Mouse (Mus musculus): Measurements from ENCODE around the gene Zfp775.

Zfp775 gene

DNA sequence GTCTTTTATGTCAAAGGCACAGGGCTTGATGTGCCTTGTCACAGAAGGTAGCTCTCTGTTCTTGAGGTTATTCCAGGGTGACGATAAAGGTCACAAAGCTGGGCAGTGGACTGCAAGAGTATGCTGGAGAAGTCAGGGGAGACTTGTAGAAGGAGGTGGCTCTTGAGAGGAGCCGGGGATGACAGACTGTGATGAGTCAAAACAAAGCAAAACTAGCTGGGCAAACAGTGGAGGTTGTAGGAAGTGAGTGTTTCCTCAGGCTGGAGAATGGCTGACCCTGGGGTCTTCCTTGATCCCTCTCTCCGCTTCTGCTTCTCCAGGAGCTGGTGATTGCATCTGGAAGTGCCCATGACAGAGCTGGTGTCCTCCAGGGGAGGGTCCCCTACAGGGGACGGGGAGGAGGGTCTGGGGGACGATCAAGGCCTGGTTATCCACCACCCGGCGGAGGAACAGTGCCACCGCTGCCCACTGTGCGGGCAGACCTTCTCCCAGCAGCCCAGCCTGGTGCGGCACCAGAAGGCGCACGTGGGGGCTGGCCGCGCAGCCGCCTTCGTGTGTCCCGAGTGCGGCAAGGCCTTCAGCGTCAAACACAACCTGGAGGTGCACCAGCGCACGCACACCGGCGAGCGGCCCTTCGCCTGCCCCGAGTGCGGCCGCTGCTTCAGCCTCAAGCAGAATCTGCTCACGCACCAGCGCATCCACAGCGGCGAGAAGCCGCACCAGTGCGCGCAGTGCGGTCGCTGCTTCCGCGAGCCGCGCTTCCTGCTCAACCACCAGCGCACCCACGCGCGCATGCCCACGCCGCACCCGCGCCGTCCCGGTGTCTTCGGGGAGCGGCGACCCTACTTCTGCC is 27.2 kb downstream of the Zfp775 start:
- peak; percentile 58 for DNase-seq (ENCODE audit: low spot score)

DNA sequence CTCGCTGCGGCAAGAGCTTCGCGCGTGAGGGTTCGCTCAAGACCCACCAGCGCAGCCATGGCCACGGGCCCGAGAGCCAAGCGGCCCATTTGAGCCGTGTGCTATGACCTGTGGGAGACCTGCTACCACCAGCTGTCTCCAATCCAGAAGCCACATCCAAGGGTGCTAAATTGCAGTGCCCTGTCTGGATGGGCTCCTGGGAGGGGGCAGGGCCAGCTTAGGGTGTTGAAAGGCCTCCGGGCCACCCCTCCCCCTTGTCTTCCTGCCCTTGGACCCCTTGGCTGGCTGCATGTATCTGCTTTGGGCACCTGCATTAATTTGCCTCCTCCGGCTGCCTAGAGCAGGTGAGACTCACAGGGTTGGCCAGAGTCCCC is 27.8 kb downstream of the Zfp775 start:
- DNase-seq (ENCODE audit: low spot score), result no peak

DNA sequence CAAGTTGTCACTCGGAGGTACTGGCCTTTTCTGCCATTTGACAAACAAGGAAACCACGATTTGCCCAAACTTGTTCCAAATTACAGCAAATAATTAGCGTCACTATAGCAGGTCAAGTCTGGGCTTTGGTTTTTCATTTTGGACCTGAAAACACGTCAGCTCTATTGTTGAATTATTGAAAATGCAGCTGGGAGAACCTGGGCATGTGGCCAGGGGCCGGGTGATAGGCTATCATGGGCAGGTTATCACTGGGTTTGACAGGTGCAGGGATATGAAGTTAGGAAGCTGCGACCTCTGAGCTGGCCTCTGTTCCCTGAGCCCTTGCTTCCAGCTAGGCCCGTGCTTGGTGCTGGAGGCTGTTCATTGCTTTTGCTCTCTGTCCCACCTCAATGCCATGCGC is 29.0 kb downstream of the Zfp775 start:
- no peak for DNase-seq (ENCODE audit: low spot score)

DNA sequence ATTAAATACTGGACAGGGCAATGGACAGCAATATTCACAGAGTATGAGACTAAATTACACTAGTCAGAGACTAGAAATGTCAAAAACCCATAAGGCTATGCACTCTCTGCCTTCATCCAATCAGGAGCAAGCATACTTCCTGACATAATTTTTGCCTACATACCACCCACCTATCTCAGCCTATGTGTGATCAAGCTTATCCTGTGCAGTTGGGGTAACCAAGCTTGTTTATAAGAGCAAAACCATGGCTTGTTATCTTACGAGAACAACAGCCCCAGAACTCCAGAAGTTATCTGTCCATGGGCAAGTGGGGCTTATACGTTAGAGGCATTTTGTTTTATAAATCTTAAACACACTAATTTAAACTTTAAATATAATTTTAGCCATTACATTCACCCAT is 33.2 kb downstream of the Zfp775 start:
- DNase-seq (ENCODE audit: low spot score), result no peak

DNA sequence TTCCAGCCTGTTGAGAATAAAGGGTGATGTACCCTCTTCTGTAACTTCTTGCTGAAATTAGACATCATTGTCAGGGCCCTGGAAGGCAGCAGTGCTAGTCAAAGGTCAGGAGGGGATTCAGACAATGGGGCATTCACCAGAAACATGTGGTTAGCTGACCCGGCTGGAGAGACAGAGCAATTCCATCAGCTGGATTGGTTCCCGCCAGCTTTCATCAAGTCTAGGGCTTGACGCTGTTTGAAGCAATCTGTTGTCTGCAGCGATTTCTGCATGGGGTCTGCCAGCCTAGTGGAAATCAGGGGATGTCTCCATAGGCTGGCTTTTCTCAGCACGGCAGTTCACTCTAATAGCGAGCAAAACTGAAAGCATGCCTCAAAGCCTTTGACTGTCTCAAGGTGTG is 34.7 kb downstream of the Zfp775 start:
- DNase-seq (ENCODE audit: low spot score), result no peak

DNA sequence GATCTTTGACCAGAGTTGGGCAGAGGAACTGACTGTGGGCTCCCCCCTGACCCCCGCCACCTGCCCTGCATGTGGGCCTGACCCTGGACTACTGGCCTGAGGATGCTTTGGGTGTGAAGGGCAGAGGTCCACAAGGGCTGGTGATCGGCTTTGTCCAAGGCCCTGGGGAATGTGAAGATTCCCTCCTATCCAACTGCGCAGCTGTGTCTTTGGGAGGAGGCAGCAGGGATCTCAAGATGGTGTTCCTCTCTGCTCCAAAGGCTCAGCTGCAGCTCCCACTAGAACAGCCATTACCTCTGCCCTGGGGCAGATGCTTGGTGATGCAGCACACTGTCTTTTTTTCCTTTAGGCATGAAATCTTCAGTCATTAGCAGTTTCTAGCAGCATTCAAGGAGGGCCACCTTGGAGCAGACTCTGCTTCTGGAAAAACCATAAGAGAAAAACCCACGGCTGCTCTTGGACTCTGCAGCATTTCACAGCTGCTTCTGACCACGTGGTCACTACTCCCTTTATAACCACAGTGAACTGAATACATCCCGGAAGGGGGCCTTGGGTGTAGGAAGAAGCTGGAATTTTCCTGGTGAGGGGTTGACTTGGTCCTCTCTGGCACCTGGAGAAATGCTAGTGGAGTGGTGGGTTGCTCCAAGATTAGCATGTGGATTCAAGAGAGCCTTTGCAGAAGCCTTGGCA is 36.1 kb downstream of the Zfp775 start:
- DNase-seq (ENCODE audit: low spot score), result no peak

DNA sequence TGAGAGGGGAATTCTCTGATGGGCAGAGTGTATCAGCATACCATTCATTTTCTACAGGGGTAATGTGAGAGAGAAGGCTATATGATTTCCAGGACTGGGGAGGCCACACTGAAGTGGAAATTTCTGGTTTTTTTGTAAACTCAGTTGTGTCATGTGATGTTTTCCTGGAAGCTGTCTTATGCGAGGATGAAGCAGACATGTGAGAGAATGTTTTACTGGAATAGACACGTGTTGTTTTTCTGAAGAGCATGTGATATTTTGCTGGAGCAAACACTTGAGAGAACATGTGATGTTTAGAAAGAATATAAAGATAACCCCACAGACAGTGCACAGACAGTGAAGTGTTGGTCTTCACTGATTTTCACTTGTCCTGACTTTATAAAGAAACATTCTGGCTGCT is 36.7 kb downstream of the Zfp775 start:
- no peak for DNase-seq (ENCODE audit: low spot score)

DNA sequence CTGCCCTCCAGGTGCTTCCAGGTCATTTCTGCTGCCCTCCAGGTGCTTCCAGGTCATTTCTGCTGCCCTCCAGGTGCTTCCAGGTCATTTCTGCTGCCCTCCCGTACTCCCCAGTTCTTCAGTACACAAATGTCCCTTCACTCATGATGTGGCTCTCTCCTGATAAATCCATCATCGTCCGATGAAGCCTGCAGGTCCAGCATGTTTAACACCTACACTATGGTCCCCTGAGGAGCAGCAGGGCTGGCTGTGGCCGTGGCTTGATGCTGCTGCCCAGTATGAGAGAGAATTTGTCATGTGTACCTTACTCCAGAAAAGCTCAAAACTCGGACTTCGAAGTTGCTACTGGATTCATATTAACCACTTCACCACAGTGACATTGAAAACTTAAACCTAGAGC is 39.5 kb downstream of the Zfp775 start:
- no peak for DNase-seq (ENCODE audit: low spot score)

DNA sequence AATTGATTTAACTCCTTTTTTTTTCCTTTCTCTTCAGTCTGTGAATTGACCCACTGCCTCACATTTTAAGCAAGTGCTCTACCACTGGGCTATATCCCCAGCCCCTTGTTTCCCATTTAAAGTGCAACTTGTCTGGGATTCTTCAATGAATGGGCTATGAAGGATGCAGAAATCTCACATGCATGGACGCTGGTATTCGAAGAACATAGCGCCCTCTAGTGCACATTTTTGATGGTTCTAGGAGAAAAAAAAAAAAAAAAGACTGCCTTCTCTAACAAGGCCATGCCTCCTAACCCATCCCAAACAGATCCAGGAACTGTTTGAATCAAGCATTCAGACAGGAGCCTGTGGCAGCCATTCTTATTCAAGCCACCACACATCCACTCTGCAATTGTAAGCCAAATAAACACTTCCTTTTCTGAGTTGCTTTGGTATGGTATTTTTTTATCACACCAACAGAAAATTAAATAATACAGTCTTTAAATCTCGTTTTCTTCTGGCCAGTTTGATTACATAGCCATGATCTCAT is 41.0 kb downstream of the Zfp775 start:
- no peak for DNase-seq (ENCODE audit: low spot score)

DNA sequence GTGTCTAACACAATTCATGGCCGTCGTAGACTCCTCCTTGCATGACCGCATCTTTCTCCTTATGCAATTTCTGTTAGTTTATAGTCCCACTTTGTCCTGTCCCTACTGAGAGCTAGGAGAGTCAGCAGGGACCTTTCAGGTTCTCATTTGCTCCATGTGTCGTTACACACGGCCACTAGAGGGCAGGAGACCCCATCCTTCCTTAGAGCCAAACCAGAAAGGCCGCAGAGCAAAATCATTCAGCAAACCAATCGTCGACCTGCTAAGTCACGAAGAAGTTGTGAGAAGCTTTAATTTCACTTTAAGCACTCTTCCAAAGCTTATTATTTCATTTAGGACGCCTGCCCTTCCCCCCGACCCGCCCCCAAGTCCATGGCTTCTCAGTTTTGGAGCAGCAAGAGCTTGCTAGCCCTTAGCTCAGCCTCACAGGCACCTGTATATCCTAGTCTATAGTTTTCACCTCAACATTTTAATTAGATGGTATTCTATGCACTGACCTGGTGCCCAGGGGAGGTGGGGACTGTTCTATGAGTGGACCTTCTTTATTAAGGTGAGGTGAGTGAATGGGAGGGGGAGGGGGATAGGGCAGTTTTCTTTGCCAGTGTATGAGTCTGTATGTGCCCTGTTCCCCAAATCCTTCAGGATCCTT is 43.9 kb downstream of the Zfp775 start:
- peak; percentile 78 for DNase-seq (ENCODE audit: low spot score)

DNA sequence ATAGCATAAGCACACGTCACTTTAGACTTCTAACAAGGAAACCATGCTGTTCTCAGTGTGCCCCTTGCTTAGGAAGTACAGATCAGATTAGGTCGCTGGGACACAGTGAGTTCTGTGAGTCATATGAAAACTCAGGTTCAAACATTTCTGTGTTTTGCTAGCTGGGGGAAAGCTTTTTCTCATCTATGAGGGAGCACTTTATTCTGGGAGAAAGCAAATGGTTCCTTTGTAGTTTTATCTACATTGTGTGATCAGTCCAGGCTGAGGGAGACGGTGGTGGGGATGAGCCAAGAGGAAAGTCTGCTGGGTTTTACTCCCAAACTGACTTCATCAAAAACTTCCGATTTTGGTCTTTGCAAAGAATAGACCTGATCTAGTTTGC is 44.4 kb downstream of the Zfp775 start:
- DNase-seq (ENCODE audit: low spot score), result no peak

DNA sequence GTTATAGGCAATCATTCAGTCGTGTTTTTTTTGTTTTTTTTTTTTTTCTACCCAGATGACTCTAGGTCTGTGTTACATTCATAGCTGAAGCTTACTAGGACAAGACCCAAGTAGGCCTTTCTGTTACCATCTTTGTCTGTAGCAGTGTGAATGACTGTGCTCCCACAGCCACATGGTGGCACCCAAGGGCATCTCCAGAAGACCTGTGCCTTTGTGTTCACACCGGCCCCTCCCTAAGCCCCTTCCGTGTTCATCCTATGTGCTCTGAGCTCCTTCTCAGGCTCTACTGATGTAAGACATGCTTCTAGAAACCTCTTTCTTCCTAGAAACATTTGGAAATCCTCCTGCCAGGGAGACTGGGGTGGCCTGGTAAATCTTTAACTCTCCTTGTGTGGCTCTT is 45.1 kb downstream of the Zfp775 start, which contains the start of gene Gimap8:
Gene Gimap8, plus strand, starts transcription at position 240 of the 400 bp plus-strand sequence.
- peak; percentile 92 for DNase-seq (ENCODE audit: low spot score)

DNA sequence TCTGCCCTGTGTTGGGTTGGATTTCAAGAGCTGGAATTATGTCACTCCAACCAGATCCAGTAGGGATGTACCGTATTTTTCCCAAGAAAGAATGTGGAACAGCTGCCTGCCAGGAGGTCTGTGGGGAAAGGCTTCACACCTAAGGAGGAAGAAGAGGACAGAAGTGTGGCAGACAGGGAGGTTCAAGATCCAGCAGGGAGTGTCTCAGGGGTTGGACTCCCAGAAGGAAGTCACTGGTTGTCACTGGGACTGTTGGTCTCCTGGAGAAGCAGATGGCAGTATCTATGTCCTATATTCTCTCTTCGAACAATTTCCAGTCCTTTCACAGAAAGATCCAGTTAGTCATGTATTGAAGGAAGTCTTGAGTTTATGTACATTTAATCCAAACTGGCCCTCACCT is 45.7 kb downstream of the Zfp775 start:
- DNase-seq (ENCODE audit: low spot score), result no peak

DNA sequence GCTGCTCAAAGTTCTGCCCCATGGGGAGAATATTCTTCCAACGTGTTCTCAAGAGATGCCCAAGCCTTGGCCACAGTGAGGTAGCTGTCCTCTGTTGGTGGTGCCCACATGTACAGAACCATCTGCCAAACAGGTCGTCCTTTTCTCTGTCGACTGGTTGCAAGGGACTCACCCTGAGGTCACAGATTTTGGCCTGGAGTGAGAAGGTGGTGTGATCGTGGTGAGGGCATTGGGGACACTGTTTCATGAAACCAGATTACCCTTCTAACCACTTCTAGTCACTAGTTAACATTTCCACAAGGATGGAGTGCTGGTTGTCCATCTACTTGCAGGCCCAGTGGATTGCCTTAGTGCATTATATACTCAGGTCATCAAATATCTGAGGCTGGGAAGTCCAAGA is 46.9 kb downstream of the Zfp775 start:
- no peak for DNase-seq (ENCODE audit: low spot score)

DNA sequence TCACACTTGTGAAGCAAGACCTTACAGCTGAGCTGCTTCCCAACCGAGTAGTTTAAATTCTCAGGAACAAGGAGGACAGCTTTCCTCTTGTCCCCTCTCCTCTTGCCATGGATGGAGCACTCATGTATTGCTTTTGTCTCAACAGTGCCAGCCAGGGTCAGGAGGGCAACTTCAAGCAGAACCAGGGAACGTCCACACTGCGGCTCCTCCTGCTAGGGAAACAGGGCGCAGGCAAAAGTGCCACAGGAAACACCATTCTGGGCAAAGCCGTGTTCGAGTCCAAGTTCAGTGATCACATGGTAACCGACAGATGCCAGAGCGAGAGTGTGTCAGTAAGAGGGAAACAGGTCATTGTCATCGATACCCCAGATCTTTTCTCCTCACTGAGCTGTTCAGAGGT is 48.2 kb downstream of the Zfp775 start:
- DNase-seq (ENCODE audit: low spot score), result no peak

DNA sequence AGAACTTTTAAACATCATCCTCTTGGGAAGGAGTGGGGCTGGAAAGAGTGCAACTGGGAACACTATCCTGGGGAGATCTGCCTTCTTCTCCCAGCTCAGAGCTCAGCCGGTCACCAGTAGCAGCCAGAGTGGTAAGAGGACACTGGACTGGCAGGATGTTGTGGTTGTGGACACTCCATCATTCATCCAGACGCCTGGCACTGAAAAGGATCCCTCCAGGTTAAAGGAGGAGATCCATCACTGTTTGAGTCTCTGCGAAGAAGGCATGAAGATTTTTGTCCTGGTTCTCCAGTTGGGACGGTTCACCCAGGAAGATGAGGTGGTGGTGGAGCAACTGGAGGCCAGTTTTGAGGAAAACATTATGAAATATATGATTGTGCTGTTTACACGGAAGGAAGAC is 56.9 kb downstream of the Zfp775 start:
- no peak for DNase-seq (ENCODE audit: low spot score)

DNA sequence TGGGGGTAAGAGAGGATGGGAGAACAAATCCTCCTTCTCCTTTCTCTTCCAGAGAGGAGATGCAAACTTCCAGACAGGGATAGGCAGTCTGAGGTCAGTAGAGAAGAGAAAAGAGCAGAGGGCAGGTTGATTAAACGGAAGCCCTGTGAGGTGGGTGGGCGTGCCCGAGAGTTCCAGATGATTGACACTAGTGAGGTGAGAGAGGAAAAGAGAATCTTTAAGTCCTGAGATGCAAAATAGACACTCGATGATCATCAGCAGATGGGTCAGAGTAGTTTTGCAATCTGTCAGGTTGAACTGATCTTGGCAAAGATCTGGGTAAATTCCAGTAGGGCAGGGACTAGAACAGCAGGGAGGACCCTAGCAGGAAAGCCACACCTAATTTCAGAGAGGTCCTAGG is 62.9 kb downstream of the Zfp775 start:
- DNase-seq (ENCODE audit: low spot score), result no peak

DNA sequence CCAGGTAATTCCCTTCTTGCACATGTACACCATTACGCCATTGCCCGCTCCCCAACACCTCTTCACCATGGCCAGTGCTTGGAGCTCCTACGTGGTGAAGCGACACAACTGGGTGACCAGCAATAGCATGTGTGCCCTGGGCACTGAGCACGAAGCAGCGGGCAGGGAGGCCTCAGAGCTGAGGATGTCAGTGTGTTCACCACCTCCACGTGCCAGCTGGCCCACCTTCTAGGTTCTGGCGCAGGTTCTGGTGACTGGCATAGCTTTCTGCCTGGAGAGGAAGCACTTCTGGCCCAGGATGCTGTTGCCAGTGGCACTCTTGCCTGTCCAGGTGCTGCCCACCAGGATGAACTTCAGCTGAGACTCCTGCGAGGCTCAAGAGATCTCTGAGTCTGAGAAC is 63.6 kb downstream of the Zfp775 start:
- DNase-seq (ENCODE audit: low spot score), result no peak

DNA sequence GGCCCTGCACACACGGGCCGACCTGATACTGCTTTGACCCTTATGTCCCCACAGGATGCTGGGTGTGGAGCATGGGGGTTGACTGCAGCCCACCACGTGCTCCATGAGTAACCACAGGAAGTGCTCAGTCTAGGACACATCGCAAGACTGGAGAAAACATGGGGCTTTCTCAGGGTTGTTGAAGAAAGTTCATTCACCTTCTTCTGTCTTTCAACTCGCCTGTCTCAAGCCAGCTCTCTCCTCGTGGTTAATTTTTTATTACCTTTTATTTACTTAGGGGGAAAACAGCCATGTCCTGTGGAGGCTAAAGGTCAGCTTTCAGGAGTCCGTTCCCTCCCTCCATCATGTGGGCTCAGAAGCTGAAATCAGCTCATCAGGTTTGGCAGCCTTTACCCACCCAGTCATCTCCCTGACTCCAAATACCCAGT is 64.3 kb downstream of the Zfp775 start:
- no peak for DNase-seq (ENCODE audit: low spot score)

DNA sequence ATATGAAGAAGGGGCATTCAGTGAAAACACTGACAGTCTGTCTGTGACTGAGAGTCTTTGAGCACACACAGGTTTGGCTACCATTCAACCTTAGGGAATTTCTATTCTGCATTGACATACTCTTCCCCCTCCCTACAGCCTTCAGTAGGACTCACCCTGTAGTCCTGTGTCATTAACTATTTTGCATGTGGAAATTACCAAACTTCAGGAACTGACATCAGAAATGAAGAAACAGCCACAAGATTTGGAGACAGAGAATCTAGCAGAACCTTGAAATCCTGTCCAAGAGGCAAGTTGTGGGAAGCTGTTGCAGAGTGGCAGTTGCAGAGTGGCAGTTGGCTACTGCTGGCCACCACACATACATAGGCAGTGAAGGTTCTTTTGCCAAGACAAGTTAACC is 66.2 kb downstream of the Zfp775 start:
- DNase-seq (ENCODE audit: low spot score), result no peak

DNA sequence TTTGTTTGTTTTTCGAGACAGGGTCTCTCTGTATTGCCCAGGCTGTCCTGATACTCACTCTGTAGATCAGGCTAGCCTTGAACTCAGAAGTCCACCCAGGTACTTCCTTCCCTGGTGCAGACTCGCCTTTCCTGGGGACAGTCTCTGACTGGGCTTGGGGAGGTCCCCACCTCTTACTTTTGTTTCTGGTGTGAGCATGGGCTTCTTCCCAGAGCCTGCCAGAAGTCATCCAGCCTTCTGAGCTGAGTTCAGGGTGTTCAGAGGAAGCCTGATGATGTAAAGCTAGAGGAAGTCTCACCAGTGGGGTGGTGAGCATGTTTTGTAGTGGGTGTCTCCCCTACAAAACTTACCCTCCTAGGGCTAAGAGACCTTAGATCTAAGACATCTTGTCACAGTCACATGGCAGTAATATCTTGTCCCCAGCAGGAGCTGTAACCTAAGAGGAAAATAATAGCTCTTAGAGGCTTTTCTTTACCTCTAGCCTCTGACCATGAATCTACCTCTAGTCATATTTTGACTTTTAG is 67.6 kb downstream of the Zfp775 start:
- peak; percentile 64 for DNase-seq (ENCODE audit: low spot score)

All from T-cell, adult 2 months (primary cell).